Mouse (Mus musculus): Measurements from ENCODE around the gene Vwf.

Vwf gene

GRCm38 (mm10) chr6:125589075-125589474 is 42.5 kb downstream of the Vwf start:
- no peak for DNase-seq

- no peak for DNase-seq
Measured at GRCm38 (mm10) chr6:125590056-125590455, 43.5 kb downstream of the Vwf start.

DNA sequence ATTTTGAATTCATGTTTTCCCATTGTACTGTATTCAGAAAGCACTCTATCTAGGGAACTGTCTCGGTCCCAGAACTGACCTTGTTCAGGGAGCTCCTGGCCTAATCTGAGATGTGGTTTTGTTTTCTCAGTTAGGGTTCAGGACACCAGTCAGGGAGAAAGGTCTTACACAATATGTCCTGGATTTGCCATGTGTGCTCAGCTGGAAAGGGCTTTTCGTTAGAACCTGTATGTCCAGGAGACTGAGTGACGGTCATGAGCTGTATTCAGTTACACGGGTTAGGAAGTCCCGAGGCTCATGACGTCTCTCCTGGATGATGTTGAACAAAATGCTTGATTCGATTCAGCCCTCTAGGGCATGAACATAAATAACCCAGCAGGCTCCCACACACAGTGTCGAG is 43.9 kb downstream of the Vwf start:
- no peak for DNase-seq

DNA sequence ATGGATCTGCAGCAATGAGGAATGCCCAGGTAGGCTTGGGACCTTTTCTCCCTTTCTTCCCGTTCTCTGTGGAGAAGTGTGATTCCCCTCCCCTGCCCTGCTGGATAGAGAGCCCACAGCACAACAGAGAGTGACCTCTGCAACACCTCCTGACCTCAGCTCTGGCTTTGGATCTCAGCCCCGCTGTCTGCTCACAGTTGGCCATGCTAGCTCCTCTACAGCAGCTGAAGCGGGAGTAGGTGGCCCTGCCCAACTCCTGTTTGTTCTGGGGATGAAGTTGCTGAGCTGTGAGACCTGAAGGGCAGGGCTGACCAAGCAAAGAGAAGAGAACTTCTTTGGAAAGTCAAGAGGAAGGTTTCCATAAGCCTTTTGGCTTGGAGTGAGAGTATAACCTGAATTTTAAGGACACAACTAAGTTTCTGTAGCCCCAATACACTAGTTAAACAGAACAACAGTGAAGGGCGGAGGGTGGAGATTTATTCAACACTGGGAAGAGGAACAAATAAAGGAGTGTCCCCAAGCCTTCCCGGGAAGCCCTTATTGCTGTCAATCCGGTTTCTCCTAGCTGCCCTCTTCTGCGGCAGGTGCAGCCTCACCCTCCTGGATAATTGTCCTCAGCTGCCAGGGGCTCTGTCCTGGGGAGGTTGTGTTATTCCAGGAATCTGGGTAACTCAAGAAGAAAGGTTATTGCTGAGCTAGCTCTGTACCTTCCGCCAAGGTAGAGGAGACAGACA is 45.2 kb downstream of the Vwf start:
- peak in 1 of 2 experiments; percentile 30 for DNase-seq

DNA sequence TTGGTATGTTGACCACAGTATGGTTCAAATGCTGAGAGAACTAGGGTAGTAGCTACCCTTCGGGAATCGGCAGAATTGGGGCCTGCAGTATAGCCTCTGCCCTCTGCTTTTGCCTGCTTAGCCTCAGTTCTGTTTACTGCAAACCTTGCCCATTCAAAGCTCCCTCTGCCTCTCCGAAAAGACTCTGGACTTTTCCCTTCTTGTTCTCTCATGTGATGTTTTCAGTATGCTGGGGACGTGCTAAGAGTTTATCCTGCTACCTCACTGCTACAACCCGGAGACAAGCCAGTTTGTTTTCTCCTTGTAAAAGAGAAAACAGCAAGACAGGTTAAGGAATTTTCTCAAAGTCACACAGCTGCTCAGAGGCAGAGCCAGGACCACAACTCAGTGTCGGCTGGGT is 46.0 kb downstream of the Vwf start:
- peak; percentile 41 to 74 for DNase-seq

DNA sequence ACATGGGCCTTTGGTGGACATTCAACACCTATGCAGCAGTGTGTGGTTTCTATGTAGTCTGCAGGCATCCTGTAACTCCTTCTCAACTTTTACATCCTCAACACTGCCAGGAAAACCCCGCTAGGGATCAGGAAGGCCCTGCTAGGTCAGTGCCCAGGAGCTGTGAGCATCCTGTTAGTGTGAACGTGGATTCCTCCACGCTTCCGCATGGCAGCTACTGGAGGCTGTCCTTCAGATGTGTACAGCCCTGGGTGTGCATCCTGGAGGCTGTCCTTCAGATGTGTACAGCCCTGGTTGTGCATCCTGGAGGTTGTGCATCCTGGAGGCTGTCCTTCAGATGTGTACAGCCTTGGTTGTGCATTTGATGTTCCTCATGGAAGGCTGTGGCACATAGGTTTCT is 47.7 kb downstream of the Vwf start:
- DNase-seq = no peak

GRCm38 (mm10) chr6:125594825-125595224 is 48.3 kb downstream of the Vwf start:
- DNase-seq = no peak

DNA sequence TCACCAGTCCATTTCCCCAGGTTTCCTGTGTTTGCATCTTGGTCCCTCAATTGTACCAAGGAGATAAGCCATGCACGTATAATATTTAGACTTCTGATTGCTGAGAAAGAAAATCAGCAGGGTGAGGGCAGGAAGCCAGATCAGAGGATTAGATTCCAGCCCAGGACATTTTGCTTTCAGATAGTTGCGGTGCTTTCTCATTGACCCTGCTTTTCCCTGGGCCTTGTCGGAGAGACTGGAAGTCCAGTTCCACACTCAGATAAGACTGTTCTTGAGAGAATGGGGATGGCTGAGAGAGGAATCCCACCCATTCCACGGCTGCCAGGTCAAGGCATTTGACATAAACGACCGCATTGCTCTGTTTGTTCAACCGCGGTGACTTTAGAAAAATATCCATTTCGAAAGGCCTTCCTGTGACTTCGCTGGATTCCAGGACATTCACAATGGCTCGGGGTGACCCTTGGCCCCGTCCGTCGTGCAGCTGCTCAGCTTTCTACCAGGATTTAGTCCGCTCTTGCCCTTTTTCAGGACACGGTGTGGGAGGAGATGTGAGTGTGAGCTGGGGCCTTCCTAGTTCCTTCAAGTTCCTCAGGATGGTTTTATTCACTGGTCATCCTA is 50.2 kb downstream of the Vwf start:
- DNase-seq = peak; percentile 41 to 43

- DNase-seq = no peak
Measured at GRCm38 (mm10) chr6:125597716-125598115, 51.1 kb downstream of the Vwf start.

- DNase-seq = peak; percentile 58 to 80
Measured at GRCm38 (mm10) chr6:125600036-125600558, 53.5 kb downstream of the Vwf start.

- no peak for DNase-seq
Measured at GRCm38 (mm10) chr6:125600669-125601068, 54.1 kb downstream of the Vwf start.

GRCm38 (mm10) chr6:125601190-125601589 is 54.6 kb downstream of the Vwf start:
- DNase-seq = no peak

GRCm38 (mm10) chr6:125601748-125602147 is 55.2 kb downstream of the Vwf start:
- DNase-seq = no peak

DNA sequence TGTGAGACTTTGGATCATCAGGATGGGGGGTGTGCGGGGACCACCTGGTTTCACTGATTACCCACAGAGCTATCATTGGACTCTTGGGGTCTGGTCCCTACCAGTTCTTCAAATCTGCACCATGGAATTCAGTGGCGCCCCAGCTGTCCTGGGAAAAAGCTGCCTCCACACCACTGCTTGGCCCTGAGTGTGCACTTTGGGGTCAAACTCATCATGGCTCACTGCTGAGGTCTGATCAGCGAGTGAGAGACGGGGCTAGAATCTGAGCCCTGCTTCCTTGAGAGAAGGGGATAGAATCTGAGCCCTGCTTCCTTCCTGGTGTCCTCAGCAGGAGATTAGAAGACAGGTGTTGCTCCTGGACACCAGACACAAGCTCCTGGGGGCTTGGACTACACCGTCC is 55.8 kb downstream of the Vwf start:
- DNase-seq = no peak

DNA sequence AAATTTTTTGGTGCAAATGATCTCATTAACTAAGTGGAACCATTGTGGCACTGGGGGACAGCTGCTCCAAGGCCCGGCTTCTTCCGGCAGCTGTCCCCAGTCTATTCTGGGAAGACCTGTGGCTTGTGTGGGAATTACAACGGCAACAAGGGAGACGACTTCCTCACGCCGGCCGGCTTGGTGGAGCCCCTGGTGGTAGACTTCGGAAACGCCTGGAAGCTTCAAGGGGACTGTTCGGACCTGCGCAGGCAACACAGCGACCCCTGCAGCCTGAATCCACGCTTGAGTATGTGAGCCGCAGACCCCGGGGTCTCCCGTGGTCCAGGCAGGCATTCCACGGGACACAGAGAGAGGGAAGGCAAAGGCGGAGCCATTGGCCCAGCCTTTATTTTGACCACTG is 56.7 kb downstream of the Vwf start:
- DNase-seq = peak; percentile 80 to 87

DNA sequence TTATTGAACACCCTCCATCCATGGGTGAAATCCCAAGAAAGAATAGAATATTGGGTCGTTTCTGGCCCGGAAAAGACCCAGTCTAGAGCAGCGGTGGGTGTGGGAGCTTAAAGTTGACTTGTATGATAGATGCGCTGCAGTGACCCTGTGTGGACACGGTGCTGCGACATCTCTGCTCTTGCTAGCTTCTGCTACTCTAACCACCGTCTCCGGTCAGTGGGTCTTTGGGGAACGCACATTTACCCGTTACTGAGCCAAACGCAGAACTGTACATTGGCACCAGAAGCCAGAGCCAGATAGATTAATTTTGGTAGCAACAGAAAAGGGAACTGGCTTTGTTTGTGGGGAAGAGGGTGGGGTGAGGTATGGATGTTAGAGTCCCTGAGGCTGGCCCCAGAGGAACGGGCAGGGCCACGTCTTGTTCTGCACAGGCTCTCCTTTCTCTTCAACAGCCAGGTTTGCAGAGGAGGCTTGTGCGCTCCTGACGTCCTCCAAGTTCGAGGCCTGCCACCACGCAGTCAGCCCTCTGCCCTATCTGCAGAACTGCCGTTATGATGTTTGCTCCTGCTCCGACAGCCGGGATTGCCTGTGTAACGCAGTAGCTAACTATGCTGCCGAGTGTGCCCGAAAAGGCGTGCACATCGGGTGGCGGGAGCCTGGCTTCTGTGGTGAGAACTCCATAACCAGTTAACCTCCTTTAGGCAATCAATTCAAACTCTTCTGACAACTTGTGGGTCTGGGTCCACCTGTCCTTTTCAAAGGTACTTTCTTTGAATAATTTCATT is 57.3 kb downstream of the Vwf start:
- no peak for DNase-seq

- peak; percentile 77 to 83 for DNase-seq
Measured at GRCm38 (mm10) chr6:125604463-125605191, 58.1 kb downstream of the Vwf start.

DNA sequence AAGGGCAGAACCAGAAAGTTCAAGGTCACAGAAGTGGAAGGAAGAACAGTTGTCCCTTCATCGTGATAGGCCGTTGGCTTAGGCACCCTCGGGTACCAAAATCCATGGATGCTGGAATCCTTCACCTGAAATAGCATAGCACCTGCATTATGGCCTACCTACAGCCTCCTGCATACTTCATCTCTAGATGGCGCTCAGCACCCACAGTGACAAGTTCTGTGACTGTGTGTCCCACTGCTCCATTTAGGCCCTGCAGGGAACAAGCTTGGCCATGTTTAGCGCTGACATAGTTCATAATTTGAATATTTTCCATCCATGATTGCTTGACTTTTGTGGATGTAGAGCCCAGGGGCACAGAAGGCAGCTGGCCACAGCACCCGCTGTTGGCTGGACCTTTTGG is 62.5 kb downstream of the Vwf start:
- no peak for DNase-seq

DNA sequence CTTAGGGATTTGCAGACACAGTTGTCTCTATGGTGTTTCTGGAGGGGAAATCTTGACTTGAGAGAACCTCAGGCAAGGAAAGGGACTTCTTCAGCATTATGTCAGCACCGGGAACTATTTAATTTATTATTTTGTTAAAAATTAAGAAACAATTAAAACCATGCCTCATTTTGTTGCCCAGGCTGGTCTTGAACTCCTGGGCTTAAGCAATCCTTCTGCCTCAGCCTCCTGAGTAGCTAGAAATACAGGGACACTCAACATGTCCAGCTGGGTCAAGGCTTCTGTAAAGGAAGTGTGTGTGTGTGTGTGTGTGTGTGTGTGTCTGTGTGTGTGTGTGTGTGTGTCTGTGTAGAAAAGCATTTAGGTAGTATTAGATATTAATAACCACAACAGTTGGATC is 71.3 kb downstream of the Vwf start:
- no peak for DNase-seq

DNA sequence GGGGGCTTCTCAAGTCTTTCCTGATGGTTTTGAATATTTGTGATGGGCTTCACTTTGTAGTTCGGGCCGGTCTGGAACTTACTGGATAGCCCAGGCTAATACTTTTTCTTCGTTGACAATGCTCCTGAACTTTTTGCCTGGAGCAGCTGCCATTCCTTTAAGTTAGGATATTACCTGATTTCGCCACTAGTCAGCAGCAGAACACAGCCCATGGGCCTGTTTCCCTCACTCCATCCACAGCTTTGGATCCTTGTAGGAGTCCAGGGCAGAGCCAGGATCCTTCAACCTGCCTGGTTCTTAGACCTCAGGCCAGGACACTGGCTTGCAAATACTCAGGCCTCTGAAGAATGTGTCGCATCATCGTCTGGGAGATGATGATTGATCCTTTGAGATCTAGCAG is 74.2 kb downstream of the Vwf start:
- DNase-seq = no peak

- DNase-seq = no peak
Measured at GRCm38 (mm10) chr6:125622434-125622833, 75.9 kb downstream of the Vwf start.

DNA sequence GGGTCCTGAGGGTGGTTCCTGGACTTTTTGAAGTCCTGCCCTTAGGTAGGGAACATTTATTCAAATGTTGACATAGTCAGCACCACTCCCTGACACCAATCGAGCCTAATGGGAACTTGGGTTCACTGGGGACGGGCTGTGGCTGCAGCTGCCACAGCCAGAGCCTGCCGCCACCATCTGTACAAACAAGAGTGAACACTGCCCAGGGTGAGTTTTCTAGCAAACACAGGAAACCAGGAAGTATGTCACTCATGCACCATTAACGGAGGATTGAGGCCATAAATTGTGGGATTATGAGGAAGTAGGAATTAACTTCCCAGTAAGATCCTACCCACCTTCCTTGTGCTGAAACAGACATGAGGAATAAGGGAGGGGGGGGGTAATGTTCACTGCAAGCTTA is 93.9 kb downstream of the Vwf start:
- DNase-seq = no peak

- no peak for DNase-seq
Measured at GRCm38 (mm10) chr6:125641146-125641545, 94.6 kb downstream of the Vwf start.
